Mouse (Mus musculus): Measurements from ENCODE around the gene Mogat1. TPM values are rescaled to one million over a fixed set of nuclear protein-coding genes. Genes with fewer than 3 reads are reported as not detected.
A peak's percentile ranks its signal among the peaks of the same experiment; 100 is the strongest.
"Not testable (repeated sequence)": the region's sequence is repeated elsewhere in the genome, so short reads cannot be mapped to it uniquely, and the experiment has no call there.

Gene Mogat1
- total RNA-seq, 2 experiments from 2014 or later: not detected

GRCm38 (mm10) chr1:78539166-78539565 is 28.4 kb downstream of the Mogat1 start:
- intact Hi-C loops (cut with DNase I): loop anchor here (5.0 to 10.0 kb wide), 2 partner anchors 906 to 1103 kb away; partner anchors contain the start of gene Scg2

GRCm38 (mm10) chr1:78543631-78544030 is 32.8 kb downstream of the Mogat1 start:
- H3K27ac ChIP-seq; intact Hi-C loops (cut with DNase I); H3K4me3 ChIP-seq; DNase-seq (ENCODE audit: extremely low spot score in 1 of 2, low spot score in 2 of 2): not testable (repeated sequence)

More at GRCm38 (mm10) chr1:78539166-78539565, 28.4 kb downstream of the Mogat1 start:
- Histone ChIP-seq H3K27ac (no peak overlapping the region), H3K4me3 (no peak overlapping the region)
- DNase-seq (ENCODE audit: extremely low spot score in 1 of 2, low spot score in 2 of 2): no peak
- TF ChIP-seq CTCF (IDR thresholded peaks at IDR 0.05): no peak

GRCm38 (mm10) chr1:78546258-78546657 is 35.5 kb downstream of the Mogat1 start:
- DNase-seq (ENCODE audit: extremely low spot score in 1 of 2, low spot score in 2 of 2): no peak
- intact Hi-C loops (cut with DNase I): no loop called here
- Histone ChIP-seq H3K4me3 (no peak overlapping the region), H3K27ac (no peak overlapping the region)
- TF ChIP-seq CTCF (IDR thresholded peaks at IDR 0.05): no peak

DNA sequence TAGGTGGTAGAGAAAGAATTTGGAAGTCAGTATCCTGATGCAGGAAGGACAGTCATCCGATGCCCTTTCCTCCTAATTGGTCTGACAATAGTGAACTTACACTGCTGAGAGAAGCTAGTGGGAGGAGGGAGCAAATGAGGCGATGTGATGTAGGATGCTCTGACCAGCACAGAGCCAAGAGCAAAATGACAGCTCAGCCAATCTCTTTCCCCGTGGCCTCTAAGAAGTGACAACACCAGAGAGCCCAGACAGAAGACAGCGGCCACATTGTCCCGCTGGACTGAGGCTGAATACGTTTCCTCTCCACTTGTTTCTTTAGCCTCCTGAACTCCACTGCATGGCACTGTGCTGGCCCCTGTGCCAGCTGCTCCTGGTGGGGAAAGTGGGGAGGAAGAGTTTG is 38.2 kb downstream of the Mogat1 start:
- H3K4me3 ChIP-seq: no peak overlapping the region
- H3K27ac ChIP-seq: peak overlapping the region; percentile 53; the same call in 1 of the 2 replicates
- DNase-seq (ENCODE audit: extremely low spot score in 1 of 2, low spot score in 2 of 2): no peak
- TF ChIP-seq CTCF (IDR thresholded peaks at IDR 0.05): no peak
- intact Hi-C loops (cut with DNase I): no loop called here

DNA sequence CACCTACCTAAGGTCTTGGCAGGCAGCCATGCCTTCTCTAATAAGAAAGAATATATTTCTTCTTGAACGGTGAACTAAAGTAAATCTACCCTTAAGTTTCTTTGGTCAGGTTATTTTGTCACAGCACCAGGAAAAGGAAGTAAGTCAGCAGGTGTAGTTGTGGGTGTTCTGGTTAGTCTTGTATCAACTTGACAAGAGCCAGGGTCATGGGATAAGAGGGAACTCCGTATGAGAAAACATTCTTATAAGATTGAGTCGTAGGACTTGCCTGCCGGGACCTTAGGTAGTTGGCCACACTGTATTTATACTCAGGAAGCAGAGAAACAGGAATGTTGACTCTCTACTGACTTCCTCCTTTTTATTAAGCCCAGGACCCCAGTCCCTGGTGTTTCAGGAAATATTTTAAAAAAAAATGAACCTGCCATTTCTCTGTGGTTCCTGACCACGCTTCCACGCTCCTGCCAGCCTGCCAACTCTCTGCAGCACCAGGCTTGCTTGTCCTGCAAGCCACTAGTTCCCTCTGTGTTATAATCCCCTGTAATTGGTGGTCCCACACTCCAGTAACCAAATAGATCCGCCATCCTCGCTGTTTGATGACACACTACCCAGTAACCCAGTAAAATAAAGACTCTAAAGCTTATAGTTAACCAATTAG is 43.3 kb downstream of the Mogat1 start:
- intact Hi-C loops (cut with DNase I): no loop called here
- no peak for TF ChIP-seq CTCF (IDR thresholded peaks at IDR 0.05)
- Histone ChIP-seq H3K4me3 (no peak overlapping the region), H3K27ac (no peak overlapping the region)
- DNase-seq (ENCODE audit: extremely low spot score in 1 of 2, low spot score in 2 of 2): no peak

DNA sequence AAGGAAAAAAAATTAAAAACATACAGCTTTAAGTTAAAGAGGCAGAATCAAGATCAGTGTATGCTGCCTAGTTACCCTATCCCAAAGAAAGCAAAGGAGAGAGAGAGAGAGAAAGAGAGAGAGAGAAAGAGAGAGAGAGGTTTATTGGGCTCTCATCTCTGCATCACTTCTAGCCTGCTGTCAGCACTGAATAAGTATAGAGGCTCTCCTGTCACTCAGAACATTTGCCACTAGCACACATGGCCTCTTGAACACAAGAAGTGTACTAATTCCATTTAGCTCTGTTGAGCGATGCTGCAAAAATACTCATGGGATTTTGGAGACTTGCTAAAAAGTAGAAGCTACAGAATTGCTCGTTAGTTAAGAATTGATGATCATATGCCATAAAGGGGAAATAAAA is 56.2 kb downstream of the Mogat1 start:
- TF ChIP-seq CTCF (IDR thresholded peaks at IDR 0.05): no peak
- intact Hi-C loops (cut with DNase I): no loop called here
- H3K27ac ChIP-seq: no peak overlapping the region
- H3K4me3 ChIP-seq: no peak overlapping the region
- no peak for DNase-seq (ENCODE audit: extremely low spot score in 1 of 2, low spot score in 2 of 2)

GRCm38 (mm10) chr1:78567421-78567820 is 56.6 kb downstream of the Mogat1 start:
- Histone ChIP-seq H3K4me3 (no peak overlapping the region), H3K27ac (peak overlapping the region; percentile 1; the same call in 1 of the 2 replicates)
- TF ChIP-seq CTCF (IDR thresholded peaks at IDR 0.05): no peak
- intact Hi-C loops (cut with DNase I): no loop called here
- no peak for DNase-seq (ENCODE audit: extremely low spot score in 1 of 2, low spot score in 2 of 2)

- H3K4me3 ChIP-seq: no peak overlapping the region
- peak overlapping the region; percentile 36; the same call in 1 of the 2 replicates for H3K27ac ChIP-seq
- intact Hi-C loops (cut with DNase I): no loop called here
- peak in 1 of 2 experiments; percentile 13 for DNase-seq (ENCODE audit: extremely low spot score in 1 of 2, low spot score in 2 of 2)
- no peak for TF ChIP-seq CTCF (IDR thresholded peaks at IDR 0.05)
These were observed 57.2 kb downstream of the Mogat1 start for GRCm38 (mm10) chr1:78567834-78568507.

GRCm38 (mm10) chr1:78569617-78570016 is 58.8 kb downstream of the Mogat1 start:
- no peak for TF ChIP-seq CTCF (IDR thresholded peaks at IDR 0.05)
- intact Hi-C loops (cut with DNase I): no loop called here
- Histone ChIP-seq H3K27ac (no peak overlapping the region), H3K4me3 (no peak overlapping the region)
- DNase-seq (ENCODE audit: extremely low spot score in 1 of 2, low spot score in 2 of 2): no peak

DNA sequence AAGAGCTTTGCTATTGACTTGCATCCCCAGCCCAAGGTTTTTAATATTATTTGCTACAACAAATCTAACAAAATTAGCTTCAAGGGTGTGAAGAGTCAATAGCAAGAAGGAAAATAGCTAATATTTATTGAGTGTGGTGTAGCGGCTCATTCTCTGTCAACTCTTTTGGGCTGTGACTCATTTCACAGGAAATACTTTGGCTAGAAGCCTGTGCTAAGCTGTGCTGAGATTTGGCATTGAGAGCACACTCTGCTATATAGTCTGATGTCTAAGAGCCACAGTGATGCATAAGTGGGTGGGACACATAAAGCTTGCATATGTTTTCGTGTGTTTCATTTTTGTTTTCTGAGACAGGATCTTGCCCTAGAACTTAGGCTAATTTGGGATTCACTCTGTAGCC is 74.3 kb downstream of the Mogat1 start:
- no peak overlapping the region for H3K27ac ChIP-seq
- TF ChIP-seq CTCF (IDR thresholded peaks at IDR 0.05): no peak
- DNase-seq (ENCODE audit: extremely low spot score in 1 of 2, low spot score in 2 of 2): no peak
- intact Hi-C loops (cut with DNase I): no loop called here
- H3K4me3 ChIP-seq: no peak overlapping the region

DNA sequence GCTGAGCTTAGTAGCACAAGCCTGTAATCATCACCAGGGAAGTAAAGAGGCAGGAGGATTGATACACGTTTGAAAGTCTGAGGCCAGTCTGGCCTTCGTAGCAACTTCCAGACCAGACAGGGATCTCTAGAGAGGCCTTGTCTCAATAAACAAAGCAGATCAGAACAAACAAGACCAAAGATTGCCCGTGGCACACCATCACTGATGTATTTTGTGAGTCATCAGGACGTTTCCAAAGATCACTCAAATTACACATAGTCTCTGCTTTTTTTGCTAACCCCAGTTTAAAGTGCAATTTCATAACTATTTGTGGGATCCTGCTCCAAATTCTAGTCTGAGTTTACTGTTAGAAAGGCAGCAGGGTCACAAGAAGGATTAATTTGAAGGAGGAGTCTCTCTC is 76.2 kb downstream of the Mogat1 start:
- TF ChIP-seq CTCF (IDR thresholded peaks at IDR 0.05): no peak
- intact Hi-C loops (cut with DNase I): no loop called here
- DNase-seq (ENCODE audit: extremely low spot score in 1 of 2, low spot score in 2 of 2): no peak
- Histone ChIP-seq H3K4me3 (no peak overlapping the region), H3K27ac (no peak overlapping the region)

Other genes starting within 250 kb of the Mogat1 start
- gene Sgpp2, start 200.6 kb upstream of the Mogat1 start, total RNA-seq (2021): 1 to 10 TPM; 9.5 to 9.7 TPM
- gene Farsb, start 22.1 kb upstream of the Mogat1 start, total RNA-seq (2021): 10 to 100 TPM; 61.0 to 61.9 TPM
- under 1 TPM; 0.77 to 0.79 TPM for gene BC035947, start 1.2 kb downstream of the Mogat1 start, total RNA-seq (2021)
- 100 to 1,000 TPM; 166 to 169 TPM for gene Acsl3, start 146.8 kb downstream of the Mogat1 start, total RNA-seq (2021)
- gene Utp14b, start 147.0 kb downstream of the Mogat1 start, total RNA-seq (2021): 10 to 100 TPM; 17.0 to 25.6 TPM